Comparison of ENCODE assay signal across 13 mouse cellular contexts in genomic region chr19:16222526-16222925, GRCm38 (mm10).
DNase-seq lines count a peak whose midpoint lies in the region; ATAC-seq and TF ChIP-seq lines count a peak whose summit lies in the region.
"Had no signal": no experiment of that assay in that cellular context is flagged by ENCODE, and none has a peak within 500 bp of the region (broad histone marks: within the 10 kb centered on the region; RNA-seq: fewer than 3 reads in every experiment).

No protein-coding gene starts in this region.

- ATAC-seq in heart, embryonic 13.5 days (ENCODE audit: extremely low read depth, insufficient number of reproducible peaks, low FRiP score, low TSS enrichment), result peak; percentile 42; the same call in 1 of the 2 replicates
- ATAC-seq in hindbrain, embryonic 11.5 days (ENCODE audit: low FRiP score), result no peak
- ATAC-seq in intestine, embryonic 16.5 days, result no peak
- ATAC-seq: Patski had no signal

- peaks cover 30% of the 10 kb centered on the region for H3K36me3 ChIP-seq in heart, embryonic 13.5 days
- no peaks in the 10 kb centered on the region for H3K36me3 ChIP-seq in hindbrain, embryonic 11.5 days (ENCODE audit: control insufficient read depth, insufficient read depth, low read length)
- peaks cover 3% of the 10 kb centered on the region; the same call in 1 of the 2 replicates for H3K36me3 ChIP-seq in intestine, embryonic 16.5 days (ENCODE audit: control insufficient read depth, insufficient read depth, low read length)

- 49% methylated on average over 3 of the region's 3 CpGs for WGBS in heart, embryonic 13.5 days
- WGBS in hindbrain, embryonic 11.5 days, result 88% methylated on average over 3 of the region's 3 CpGs
- WGBS in intestine, embryonic 16.5 days, result 64% methylated on average over 3 of the region's 3 CpGs

- intact Hi-C loops in gastrocnemius, adult 2 months (cut with DNase I), result no loop called here

- no peaks in the 10 kb centered on the region for H3K9me3 ChIP-seq in heart, embryonic 13.5 days
- no peaks in the 10 kb centered on the region for H3K9me3 ChIP-seq in hindbrain, embryonic 11.5 days (ENCODE audit: control insufficient read depth, low read length)
- H3K9me3 ChIP-seq in intestine, embryonic 16.5 days (ENCODE audit: control insufficient read depth, low read length), result no peaks in the 10 kb centered on the region; the same call in none of the 2 replicates
- H3K9me3 ChIP-seq: neural tube, embryonic 15.5 days had no signal

- no peak overlapping the region for H3K4me2 ChIP-seq in heart, embryonic 13.5 days
- H3K4me2 ChIP-seq in hindbrain, embryonic 11.5 days (replicated peaks; ENCODE audit: low read depth, low read length), result no peak overlapping the region
- no peak overlapping the region for H3K4me2 ChIP-seq in intestine, embryonic 16.5 days (ENCODE audit: low read depth, low read length)
- H3K4me2 ChIP-seq: embryonic facial prominence, embryonic 15.5 days; neural tube, embryonic 15.5 days had no signal

- H3K9ac ChIP-seq in heart, embryonic 13.5 days, result no peak overlapping the region
- no peak overlapping the region for H3K9ac ChIP-seq in hindbrain, embryonic 11.5 days (ENCODE audit: low read depth, low read length)
- H3K9ac ChIP-seq in intestine, embryonic 16.5 days (ENCODE audit: low read depth, low read length), result no peak overlapping the region
- H3K9ac ChIP-seq: embryonic facial prominence, embryonic 15.5 days; neural tube, embryonic 15.5 days had no signal

- H3K27ac ChIP-seq in gastrocnemius, adult 2 months, result peak overlapping the region; percentile 73
- H3K27ac ChIP-seq in heart, embryonic 13.5 days (replicated peaks), result peak overlapping the region; percentile 60
- no peak overlapping the region for H3K27ac ChIP-seq in hindbrain, embryonic 11.5 days (ENCODE audit: low read depth, low read length)
- no peak overlapping the region for H3K27ac ChIP-seq in intestine, embryonic 16.5 days (ENCODE audit: low read length)
- H3K27ac ChIP-seq: embryonic facial prominence, embryonic 15.5 days; neural tube, embryonic 15.5 days had no signal

- H3K4me1 ChIP-seq in heart, embryonic 13.5 days, result peaks cover 31% of the 10 kb centered on the region
- H3K4me1 ChIP-seq in hindbrain, embryonic 11.5 days (replicated peaks; ENCODE audit: control insufficient read depth, insufficient read depth, low read length), result no peaks in the 10 kb centered on the region
- peaks cover 6% of the 10 kb centered on the region; the same call in 1 of the 2 replicates for H3K4me1 ChIP-seq in intestine, embryonic 16.5 days (ENCODE audit: control insufficient read depth, insufficient read depth, low read length)

- DNase-seq in gastrocnemius, adult 2 months, result no peak
- no peak for DNase-seq in gastrocnemius, postnatal 25 days
- peak; percentile 84 for DNase-seq in NIH3T3 (ENCODE audit: low read depth)
- DNase-seq in kidney, postnatal 10 days, result peak; percentile 31
- no peak for DNase-seq in hindbrain, embryonic 11.5 days (ENCODE audit: low spot score)
- no peak for DNase-seq in spleen, postnatal 4 days (ENCODE audit: low spot score in 2 of 2)
- DNase-seq: cerebellum, postnatal 10 days; right cerebral cortex, postnatal 14 days had no signal

- TF ChIP-seq CTCF in gastrocnemius, adult 2 months (IDR thresholded peaks at IDR 0.05), result no peak

- no peaks in the 10 kb centered on the region for H3K27me3 ChIP-seq in heart, embryonic 13.5 days (replicated peaks)
- H3K27me3 ChIP-seq in hindbrain, embryonic 11.5 days (ENCODE audit: control insufficient read depth, insufficient read depth, low read length), result no peaks in the 10 kb centered on the region
- no peaks in the 10 kb centered on the region for H3K27me3 ChIP-seq in intestine, embryonic 16.5 days (replicated peaks; ENCODE audit: control insufficient read depth, insufficient read depth, low read length)
- H3K27me3 ChIP-seq: embryonic facial prominence, embryonic 15.5 days; neural tube, embryonic 15.5 days; Patski had no signal

- H3K4me3 ChIP-seq in gastrocnemius, adult 2 months, result peak overlapping the region; percentile 3; the same call in 1 of the 2 replicates
- no peak overlapping the region for H3K4me3 ChIP-seq in heart, embryonic 13.5 days
- no peak overlapping the region for H3K4me3 ChIP-seq in hindbrain, embryonic 11.5 days (ENCODE audit: low read depth, low read length)
- H3K4me3 ChIP-seq in intestine, embryonic 16.5 days (ENCODE audit: low read length), result no peak overlapping the region
- H3K4me3 ChIP-seq: embryonic facial prominence, embryonic 15.5 days; neural tube, embryonic 15.5 days had no signal

Comparison
In these comparisons a context has a peak if more than half of its experiments do, and no peak if none do; other contexts are left out.
1. DNase-seq: peak in NIH3T3 (single experiment) and kidney, postnatal 10 days (single experiment); none in gastrocnemius, adult 2 months (single experiment), gastrocnemius, postnatal 25 days (single experiment), hindbrain, embryonic 11.5 days (single experiment) and spleen, postnatal 4 days (0 of 2).
2. H3K27ac ChIP-seq: peak in gastrocnemius, adult 2 months (single experiment) and heart, embryonic 13.5 days (single experiment); none in hindbrain, embryonic 11.5 days (single experiment) and intestine, embryonic 16.5 days (single experiment).